Mouse (Mus musculus): ENCODE results near the gene Nsd1. TPM values are rescaled to one million over a fixed set of nuclear protein-coding genes. Genes with fewer than 3 reads are reported as not detected.
"Not testable (repeated sequence)": the region's sequence is repeated elsewhere in the genome, so short reads cannot be mapped to it uniquely, and the experiment has no call there.

The Nsd1 gene
- total RNA-seq, 2 experiments from 2014 or later, result 168 to 172 TPM

DNA sequence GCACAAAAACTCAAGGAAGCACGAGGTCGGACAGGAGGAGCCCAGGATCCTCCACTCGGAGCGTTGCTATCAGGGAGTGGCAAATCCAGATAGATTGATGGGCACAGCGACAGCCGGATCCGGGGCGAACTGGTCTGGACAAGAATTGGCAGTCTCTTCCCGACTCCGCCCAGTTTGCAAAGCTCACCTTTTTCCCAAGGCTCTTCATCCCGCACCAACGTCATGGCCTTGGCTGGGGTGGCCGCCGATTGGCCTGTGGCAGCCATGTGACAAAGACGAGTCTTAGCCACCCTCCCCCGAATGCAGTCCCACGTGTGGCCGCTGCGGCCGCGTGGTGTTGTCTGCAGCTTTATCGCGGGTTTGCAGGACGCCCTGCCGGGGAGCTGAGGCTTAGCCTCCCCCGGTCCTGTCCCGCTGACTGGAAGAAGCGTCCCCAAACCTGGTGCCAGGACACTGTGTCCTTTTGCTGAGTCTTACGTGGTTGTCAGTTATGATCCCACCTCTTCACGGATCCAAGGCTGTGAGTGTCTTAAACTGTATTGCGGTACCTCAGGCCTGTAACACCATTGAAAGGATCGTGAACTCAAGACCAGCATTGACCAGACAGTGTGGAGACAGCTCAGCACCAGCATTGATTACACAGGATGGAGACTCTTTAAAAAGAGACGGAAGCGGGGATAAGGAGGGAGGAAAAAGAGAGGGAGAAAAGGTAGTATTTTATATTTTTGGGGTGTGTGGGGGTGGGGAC is 19.3 kb upstream of the Nsd1 start:
- peak; percentile 85 to 92 for DNase-seq (ENCODE audit: low spot score in 2 of 2)

DNA sequence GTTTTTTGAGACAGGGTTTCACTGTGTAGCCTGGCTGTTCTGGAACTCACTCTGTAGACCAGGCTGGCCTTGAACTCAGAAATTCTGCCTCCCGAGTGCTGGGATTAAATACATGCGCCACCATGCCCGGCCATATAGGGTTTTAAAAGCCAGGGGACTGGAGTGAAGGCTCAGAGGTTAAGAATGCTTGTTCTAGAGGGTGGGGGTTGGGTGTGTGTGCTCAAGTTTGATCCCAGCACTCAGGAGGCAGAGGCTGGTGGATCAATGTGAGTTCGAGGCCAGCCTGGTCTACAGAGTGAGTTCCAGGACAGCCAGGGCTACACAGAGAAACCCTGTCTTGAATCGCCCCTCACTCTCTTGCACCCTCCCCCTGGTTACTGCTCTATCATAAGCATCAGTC is 18.0 kb upstream of the Nsd1 start:
- no peak for DNase-seq (ENCODE audit: low spot score in 2 of 2)

DNA sequence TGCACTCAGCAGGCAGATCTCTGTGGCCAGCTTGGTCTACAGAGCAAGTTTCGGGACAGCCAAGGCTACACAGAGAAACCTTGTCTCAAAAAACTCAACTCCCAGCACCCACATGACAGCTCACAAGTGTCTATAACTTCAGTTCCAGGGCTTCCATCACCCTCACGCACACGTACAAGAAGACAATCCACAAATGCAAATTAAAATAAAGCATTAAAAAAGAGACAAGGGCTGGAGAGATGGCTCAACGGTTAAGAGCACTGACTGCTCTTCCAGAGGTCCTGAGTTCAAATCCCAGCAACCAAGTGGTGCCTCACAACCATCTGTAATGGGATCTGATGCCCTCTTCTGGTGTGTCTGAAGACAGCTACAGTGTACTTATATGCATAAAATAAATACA is 6.8 kb upstream of the Nsd1 start:
- not testable (repeated sequence) for DNase-seq (ENCODE audit: low spot score in 2 of 2)

DNA sequence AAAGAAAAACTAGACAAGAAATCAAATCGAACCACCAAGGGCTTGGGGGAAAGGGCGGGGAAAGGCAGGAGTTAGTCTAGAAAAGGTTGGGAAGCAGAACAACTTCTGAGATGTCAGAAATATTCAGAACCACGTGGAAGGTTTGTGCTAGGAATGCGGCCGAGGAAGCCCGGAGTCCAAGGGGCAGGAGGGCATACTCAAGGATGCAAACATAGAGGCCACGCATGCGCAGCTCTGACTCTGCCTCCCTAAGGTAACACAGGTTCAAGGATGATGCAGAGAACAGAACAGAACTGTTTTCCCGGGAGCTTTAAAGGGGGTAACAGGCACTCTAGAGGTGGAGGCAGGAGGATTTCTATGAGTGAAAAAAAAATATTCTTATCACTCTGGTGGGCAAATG is 5.8 kb upstream of the Nsd1 start:
- no peak for DNase-seq (ENCODE audit: low spot score in 2 of 2)

DNA sequence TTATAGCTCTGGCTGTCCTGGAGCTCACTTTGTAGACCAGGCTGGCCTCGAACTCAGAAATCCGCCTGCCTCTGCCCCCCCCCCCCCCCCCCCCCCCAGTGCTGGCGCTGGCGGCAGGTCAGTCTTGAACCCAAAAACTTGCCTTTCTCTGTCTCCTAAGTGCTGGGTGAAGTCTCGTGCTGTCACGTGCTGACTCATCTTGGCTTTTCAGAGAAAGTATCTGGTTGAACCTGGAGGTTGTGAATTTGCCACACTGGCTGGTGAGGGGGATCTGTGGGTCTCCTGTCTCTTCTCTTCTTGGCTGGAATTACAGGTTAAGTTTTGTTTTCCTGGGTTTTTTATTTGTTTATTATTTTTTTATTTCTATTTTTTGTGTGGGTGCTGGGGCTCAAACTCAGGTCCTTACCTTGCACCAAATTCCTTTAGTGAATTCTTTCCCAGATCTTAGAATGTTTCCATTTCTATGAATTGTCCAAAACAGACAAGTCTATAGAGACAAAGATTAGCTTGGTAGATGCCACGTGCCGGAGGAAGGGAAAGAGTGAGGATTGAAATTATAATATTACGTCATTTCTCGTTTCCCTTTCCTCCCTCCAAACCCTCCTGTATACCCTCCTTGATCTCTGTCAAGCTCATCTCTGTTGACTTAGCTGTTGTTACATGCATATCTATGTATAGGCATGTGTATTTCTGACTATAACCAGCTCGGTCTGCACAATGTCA is 4.8 kb upstream of the Nsd1 start:
- DNase-seq (ENCODE audit: low spot score in 2 of 2), result no peak

DNA sequence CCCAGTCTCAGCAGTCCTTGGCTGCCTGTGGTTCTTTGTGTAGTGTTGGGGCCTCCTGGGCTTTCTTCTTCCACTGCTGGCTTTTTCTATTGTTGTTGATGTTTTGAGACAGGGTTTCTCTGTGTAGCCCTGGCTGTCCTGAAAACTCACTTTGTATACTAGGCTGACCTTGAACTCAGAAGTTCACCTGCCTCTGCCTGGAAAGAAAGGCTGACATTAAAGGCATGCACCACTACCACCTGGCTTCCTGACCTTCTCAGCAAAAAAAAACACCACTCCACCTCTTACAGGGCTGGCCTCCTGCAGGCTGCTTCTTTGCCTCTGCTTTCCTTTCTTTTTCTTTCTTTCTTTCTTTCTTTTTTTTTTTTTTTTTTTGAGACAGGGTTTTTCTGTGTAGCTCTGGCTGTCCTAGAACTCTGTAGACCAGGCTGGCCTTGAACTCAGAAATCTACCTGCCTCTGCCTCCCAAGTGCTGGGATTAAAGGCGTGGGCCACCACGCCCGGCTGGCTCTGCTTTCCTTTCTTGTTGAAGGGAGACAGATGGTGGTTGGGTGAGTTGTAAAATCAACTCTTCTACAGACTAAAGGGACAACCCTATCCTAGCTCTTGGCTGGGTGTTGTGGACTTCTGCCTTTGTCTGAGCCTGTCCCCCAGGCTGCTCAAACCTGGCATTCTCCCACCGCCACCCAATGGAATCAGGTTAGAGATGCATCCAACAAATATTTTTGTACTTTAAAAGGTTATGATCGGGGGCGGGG is 4.0 kb upstream of the Nsd1 start:
- DNase-seq (ENCODE audit: low spot score in 2 of 2), result no peak

DNA sequence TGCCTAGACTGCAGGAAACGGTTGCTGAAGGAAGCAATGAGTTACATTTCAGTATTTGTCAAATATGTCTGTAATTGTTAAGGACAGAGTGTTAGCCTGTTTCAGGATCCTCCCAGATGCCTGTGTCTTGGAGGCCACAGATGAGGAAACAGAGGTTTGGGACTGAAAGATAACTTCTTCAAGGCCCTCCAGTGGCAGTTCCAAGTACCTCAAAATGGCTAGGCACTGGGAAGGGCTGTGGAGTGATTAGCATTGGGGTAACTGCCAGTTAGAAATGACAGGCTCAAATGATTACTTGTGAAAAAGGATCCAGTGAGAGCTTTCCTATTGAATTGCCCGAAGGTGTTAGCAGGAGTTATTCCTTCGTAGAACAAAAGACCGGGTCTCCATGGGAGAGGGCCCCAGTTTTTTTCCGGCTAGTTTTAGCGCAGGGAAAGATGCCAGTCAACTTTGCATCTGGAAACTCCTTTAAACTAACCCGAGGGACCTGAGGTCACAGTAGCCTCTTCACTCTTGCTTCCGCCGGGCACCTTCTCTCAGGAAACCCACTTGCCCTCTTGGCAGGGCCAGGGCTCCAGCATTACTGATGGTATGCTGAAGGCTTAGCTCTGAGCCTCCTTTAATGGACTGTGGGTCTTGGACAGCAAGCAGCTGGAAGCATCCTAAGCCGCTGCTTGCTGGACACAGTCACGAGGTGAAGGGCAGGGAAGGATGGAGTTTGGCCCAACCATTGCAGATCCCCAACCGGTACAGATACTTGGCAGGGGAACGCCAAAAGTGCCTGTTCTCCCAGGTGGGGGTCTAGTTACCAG is 539 bp upstream of the Nsd1 start:
- DNase-seq (ENCODE audit: low spot score in 2 of 2), result no peak

DNA sequence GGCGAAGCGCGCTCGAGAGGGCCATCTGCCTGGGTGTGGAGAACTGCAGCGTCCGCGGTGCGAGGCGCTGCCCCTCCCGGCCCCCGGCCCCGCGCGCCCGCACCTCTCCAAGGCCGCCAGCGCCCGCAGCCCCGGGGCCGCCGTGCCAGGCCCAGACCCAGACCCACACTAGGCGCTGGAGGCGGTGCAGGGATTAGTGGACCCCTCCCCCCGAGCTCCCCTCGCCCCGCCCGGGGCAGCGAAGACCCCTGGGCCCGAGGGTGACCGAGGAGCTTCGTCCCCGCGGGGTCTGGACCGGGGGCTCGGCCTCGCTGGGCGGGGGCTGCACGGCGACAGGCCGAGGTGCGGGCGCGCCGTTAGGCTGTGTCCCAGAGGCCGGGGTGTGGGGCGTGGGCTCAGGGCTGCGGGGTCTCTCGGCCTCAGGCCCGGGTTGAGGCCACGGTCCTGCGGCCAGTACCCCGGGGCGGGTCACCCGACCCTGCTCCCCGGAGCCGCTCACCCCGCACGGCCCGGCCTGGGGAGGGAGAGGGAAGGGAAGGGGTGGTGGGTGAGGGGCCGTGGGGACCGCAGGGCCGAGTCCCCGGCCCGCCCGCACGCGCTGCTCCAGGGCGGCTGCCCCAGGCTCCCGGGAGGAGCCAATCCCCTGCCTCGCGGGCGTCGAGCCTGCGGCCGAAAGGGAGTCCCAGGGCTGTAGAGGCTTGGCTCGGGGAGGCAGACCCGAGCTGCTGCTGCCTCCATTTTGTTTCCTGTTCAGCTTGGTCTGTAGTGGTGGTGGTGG is 800 bp downstream of the Nsd1 start:
- DNase-seq (ENCODE audit: low spot score in 2 of 2), result peak; percentile 40 to 55

DNA sequence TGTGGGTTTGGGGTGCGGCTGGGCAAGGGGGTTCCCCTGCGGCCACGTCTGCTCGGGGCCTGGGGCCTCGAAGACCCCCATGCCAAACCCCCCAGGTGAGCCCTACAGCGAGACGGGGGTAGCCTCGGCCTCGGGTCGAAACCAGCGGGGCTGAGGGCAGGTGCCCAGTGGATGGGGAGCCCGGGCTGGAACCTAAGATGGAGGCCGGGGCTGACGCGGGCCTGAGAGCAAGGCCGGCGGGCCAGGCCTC is 1.3 kb downstream of the Nsd1 start:
- no peak for DNase-seq (ENCODE audit: low spot score in 2 of 2)

DNA sequence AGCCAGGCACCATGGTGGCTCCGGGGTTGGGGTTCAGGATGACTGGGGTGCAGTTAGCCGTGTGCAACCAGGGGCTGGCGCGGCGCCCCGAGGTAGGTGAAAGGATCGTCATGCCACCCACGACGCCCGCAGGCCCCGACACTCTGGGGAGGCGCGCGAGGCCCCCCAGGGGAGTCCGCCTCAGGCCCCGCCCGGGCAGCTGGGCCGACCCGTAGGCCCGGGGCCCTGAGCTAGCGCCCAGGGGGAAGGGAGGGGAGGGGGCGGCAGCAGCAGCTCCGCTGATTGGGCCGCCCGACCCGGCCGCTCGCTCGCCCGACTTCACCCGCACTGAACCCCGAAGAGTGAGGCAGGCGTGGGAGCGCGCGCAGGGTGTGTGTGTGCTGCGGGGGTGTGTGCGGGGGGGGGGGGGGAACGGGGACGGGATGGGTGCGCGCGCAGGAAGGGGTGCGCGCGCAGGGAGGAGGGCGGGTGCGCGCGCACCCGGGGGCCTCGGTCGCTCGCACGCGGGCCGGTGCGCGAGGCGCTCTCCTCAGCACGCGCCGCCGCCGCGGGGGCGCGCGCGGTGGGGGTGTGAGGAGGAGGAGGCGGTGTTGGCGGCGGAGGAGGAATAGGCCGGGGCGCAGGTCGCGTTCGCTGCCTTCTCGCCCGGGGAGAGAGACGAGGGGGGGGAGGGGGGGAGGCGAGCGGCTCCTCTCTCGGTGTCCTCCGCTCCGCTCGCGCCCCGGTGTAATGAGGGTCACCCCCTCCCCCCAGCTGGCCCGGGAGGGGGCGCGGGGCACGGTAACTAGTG is 1.8 kb downstream of the Nsd1 start:
- peak; percentile 72 for DNase-seq (ENCODE audit: low spot score in 2 of 2)

DNA sequence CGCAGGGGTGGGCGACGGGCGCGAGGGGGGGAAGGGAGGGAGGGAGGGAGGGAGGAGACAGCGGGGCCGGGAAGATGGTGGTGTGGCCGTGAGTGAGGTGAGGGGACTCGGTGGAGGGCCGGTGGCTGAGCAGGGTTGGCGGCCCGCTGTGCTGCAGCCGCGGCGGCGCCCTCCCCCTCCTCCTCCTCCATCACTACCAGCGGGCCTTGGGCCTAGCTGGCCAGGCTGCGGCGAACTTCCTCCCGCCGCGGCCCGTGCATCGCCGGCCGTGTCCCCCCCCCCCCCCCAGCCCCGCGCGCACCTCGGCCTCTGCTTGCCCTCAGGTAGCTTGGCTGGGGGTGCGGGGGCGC is 2.4 kb downstream of the Nsd1 start:
- peak in 1 of 2 experiments; percentile 38 for DNase-seq (ENCODE audit: low spot score in 2 of 2)

DNA sequence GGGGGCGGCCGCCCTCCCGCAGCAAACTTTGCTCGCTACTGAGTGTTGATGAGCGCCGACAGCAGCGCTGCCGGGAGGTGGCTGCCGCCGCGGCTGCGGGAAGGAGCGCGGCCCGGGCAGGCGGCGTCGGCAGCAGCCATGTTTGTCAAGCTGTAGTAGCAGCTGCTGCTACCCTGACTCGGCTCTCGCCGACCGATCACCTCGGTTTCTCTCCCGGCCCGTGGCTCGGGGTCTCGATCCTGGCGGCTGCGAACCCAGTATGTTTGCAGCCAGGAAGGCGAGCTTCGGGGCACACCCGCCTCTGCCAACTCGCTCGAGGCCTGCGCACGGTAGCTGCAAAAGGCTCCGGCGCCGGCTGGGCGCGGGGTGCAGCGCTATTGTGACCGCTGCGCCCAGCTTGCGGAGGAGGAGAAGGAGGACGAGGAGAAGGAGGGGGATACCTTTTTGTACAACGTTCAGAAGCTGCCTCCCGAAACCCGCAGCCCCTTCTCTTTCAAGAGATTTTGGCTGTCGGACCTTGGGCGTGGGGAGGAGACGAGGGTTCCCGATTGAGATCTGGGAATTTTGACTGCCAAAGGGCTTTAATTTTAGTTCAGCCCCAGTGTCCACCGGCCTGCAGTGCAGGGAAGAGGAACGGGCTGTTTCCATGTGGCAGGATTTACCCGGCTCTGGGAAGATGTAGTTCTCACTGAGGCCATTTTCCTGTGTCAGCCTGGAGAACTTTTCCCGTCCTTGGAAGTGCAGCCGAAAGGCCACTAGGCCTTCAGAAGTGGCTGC is 3.0 kb downstream of the Nsd1 start:
- DNase-seq (ENCODE audit: low spot score in 2 of 2), result peak; percentile 42 to 52

DNA sequence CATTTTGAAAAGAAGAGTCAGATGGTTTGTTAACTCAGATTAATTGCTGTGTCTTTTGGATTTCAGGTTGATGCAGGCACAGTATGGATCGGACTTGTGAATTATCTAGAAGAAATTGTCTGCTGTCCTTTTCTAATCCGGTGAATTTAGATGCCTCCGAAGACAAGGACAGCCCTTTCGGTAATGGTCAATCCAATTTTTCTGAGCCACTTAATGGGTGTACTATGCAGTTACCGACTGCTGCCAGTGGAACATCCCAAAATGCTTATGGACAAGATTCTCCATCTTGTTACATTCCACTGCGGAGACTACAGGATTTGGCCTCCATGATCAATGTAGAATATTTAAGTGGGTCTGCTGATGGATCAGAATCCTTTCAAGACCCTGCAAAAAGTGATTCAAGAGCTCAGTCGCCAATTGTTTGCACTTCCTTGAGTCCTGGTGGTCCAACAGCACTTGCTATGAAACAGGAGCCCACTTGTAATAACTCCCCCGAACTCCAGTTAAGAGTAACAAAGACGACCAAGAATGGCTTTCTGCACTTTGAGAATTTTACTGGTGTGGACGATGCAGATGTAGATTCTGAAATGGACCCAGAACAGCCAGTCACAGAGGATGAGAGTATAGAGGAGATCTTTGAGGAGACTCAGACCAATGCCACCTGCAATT is 3.7 kb downstream of the Nsd1 start:
- no peak for DNase-seq (ENCODE audit: low spot score in 2 of 2)

DNA sequence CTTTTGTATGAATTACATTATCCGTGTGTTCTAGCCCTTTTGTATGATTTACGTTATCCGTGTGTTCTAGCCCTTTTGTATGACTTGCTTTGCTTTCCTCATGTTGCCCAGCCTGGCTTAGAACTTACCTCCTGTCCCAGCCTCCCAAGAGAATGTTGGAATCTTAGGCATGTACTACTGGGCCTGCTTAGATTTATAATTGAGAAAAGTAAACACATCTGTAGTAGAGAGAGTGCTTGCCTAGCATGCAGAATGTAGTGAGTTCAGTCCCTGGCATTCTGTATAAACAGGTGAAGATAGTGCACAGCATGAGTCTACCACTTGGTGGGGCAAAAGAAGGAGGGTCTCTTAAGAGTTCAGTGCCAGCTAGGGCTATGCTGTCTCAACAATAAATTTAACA is 14.8 kb downstream of the Nsd1 start:
- DNase-seq (ENCODE audit: low spot score in 2 of 2), result no peak

DNA sequence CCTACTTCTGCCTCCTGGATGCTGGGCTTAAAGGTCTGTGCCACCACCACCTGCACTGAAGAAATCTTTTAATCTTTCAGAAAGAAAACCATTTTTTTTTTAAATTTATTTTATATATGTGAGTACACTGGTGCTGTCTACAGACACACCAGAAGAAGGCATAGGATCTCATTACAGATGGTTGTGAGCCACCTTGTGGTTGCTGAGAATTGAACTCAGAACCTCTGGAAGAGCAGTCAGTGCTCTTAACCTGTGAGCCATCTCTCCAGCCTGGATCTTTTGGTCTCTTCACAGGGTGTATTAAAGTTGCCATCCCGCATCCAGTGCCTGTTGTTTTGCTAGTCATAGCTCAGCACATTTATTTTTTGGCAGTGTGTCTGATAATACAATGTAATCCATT is 21.1 kb downstream of the Nsd1 start:
- no peak for DNase-seq (ENCODE audit: low spot score in 2 of 2)

DNA sequence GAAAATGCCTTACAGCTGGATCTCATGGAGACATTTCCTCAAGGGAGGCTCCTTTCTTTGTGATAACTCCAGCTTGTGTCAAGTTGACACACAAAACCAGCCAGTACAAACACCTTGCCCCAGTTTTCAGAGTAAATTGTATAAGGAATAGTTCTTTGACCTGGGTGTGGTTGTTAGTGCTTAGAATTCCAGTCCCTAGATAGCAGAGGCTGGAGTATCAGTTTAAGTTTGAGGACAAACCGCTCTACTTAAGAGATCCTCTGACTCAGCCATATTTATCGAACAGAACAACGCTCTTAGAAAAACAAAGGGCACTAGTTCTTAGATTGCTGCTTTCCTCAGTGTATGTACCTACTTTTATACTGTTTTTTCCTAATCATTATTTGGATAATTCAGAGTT is 33.6 kb downstream of the Nsd1 start:
- no peak for DNase-seq (ENCODE audit: low spot score in 2 of 2)

DNA sequence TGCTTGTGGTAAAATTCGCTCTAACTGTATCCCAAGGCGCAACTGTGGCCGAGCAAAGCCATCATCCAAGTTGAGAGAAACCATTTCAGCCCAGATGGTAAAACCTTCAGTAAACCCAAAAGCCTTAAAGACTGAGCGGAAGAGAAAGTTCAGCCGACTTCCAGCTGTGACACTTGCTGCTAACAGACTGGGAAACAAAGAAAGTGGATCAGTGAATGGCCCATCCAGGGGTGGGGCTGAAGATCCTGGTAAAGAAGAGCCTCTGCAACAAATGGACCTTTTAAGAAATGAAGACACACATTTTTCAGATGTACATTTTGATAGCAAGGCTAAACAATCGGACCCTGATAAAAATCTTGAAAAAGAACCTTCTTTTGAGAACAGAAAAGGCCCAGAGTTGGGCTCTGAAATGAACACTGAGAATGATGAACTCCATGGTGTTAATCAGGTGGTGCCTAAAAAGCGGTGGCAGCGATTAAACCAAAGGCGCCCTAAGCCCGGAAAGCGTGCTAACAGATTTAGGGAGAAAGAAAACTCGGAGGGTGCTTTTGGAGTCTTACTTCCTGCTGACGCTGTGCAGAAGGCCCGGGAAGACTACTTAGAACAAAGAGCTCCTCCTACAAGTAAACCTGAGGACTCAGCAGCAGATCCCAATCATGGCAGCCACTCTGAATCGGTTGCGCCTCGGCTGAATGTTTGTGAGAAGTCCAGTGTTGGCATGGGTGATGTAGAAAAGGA is 37.9 kb downstream of the Nsd1 start:
- no peak for DNase-seq (ENCODE audit: low spot score in 2 of 2)

DNA sequence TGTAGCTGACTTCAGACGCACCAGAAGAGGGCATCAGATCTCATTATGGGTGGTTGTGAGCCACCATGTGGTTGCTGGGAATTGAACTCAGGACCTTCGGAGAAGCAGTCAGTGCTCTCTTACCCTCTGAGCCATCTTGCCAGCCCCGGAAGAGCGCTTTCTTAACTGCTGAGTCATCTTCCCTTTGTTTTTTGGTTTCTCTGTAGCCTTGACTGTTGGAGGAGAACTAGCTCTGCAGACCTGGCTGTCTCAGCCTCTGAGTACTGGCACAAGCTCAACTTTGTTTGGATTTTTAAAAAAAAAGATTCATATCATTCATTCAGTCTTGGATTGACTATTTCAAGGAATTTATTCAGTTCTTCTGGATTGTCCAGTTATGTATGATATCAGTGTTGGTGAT is 39.7 kb downstream of the Nsd1 start:
- DNase-seq (ENCODE audit: low spot score in 2 of 2), result no peak

Measured in adrenal gland, postnatal 4 days (tissue).